Mouse (Mus musculus): ENCODE measurements around the gene Olfr1080.
"Not testable (repeated sequence)": the region's sequence is repeated elsewhere in the genome, so short reads cannot be mapped to it uniquely, and the experiment has no call there.

Olfr1080 gene

DNA sequence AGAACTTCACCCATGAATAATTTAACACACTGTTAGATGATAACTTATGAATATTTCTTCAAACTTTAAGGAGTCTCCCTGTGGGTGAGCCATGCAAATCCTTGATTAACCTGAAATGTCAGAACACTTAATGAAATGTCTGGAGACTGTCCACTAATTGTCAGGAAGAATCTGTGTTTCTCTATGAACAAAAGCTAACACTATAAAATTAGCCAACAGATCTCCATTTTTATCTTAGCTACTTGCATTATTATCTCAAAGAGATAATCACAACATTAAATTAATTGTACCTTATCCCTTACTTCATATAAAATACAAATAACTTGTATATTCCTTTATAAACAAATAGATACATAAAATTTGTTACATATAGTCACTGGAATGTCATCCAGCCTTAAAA lies at the start of gene Olfr1080:
Gene Olfr1080 (minus strand): TSS at position 101 of the 400 bp plus-strand sequence.
- not testable (repeated sequence) for DNase-seq (ENCODE audit: low spot score)

DNA sequence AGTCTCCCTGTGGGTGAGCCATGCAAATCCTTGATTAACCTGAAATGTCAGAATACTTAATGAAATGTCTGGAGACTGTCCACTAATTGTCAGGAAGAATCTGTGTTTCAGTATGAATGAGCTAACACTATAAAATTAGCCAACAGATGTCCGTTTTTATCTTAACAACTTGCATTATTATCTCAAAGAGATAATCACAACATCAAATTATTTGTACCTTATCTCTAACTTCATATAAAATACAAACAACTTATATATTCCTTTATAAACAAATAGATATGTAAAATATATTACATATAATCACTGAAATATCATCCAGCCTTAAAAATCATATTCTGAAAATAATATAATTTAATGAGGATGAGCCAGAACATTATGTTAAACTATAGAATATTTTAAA lies 40.8 kb upstream of the Olfr1080 start, which contains the start of gene Olfr1082:
Gene Olfr1082 (minus strand): TSS at position 101 of the 400 bp plus-strand sequence.
- not testable (repeated sequence) for DNase-seq (ENCODE audit: low spot score)

DNA sequence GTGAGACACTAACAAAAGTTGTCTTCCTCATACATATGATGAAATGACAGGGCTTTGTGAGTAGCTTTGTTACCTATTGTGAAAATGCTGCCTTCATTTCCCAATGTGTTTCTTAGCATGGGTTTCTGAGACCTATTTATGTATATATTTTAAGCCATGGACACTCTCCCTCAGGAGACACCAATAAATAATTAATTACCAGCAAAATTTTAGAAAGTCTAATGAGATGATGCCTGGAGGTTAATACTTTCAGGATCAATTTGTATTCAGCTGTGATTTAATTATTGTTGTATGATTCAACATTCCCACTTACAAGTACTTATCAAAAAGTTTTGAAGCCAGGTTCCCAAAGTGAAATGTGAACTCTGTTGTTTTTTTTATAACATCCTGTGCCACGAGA lies 15.7 kb downstream of the Olfr1080 start, which contains the start of gene Olfr1079:
Gene Olfr1079 (minus strand): TSS at position 101 of the 400 bp plus-strand sequence.
- DNase-seq (ENCODE audit: low spot score) = no peak

DNA sequence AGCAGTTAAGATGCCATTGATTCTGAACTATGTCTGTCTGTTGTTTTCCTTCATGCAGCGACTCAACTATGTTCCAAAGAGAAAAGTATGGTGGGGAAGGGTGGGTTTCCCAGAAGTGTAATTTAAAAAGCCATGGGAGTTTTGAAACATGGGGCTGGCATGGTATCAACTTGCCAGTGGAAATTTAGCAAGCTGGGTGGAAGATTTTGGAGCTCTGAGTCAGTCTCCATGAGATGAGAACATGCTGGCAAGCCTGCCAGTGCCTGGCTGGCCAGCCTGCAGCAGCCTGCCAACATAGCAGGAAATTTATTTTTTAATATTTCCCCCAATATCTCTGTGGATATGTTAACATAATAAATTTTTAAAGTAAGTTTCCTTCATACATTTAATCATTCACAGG lies 27.0 kb downstream of the Olfr1080 start:
- DNase-seq (ENCODE audit: low spot score) = no peak

DNA sequence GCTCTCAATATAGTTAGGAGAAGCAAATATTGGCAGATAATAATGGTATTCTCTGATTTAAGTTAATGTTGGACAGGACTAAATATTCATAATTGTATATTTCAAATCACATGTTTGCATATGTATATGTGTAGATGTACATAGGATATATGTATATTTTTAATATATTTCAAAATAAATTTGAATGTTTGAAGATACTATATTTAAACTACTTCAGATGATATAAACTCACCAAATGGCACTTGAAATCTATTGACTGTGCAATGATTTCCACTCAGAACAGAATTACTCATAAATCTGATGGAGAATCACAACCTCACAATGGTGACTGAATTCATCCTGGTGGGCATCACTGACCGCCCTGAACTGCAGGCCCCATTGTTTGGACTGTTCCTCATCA lies 49.9 kb downstream of the Olfr1080 start, which contains the start of gene Olfr1076:
Gene Olfr1076 (plus strand): TSS at position 301 of the 400 bp plus-strand sequence.
- no peak for DNase-seq (ENCODE audit: low spot score)

All from adipocyte (in vitro differentiated cells).